Mouse (Mus musculus): ENCODE measurements at regions not wholly inside any gene's neighbourhood (a gene's known extent, or its start where the extent isn't known, plus 50 kb on each side); places are given as distances from the start of the nearest gene placed in this dataset.

DNA sequence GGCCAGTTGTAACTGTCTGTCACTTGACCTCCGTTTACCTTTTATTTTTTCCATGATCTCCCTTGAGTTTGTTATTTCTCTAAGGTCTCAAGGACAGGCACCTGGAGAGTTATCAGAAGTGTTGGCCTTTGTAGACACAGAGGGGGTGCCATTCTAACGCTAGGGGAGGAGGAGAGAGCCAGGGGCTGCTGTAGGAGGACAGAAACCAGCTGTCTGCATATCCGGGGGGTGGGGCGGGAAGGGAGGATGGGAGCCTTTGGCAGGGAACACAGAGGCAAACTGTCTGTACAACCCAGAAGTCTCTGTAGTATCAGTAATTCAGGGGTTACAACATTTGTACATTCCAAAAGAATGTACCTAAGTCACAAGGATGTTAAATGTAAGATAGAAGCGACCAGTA is 719.9 kb downstream of the Sorcs1 start:
- 28% methylated on average over 5 of the region's 5 CpGs for WGBS
- Histone ChIP-seq H3K9me3 (ENCODE audit: control insufficient read depth, low read length) (no peaks in the 10 kb centered on the region), H3K4me3 (ENCODE audit: low read length) (no peak overlapping the region), H3K4me1 (replicated peaks; ENCODE audit: control insufficient read depth, insufficient read depth, low read length) (no peaks in the 10 kb centered on the region; the same call in 1 of the 2 replicates), H3K27ac (ENCODE audit: low read length) (no peak overlapping the region), H3K36me3 (ENCODE audit: control insufficient read depth, insufficient read depth, low read length) (no peaks in the 10 kb centered on the region), H3K9ac (ENCODE audit: low read length) (no peak overlapping the region), H3K4me2 (ENCODE audit: low read depth, low read length) (no peak overlapping the region), H3K27me3 (ENCODE audit: control insufficient read depth, insufficient read depth, low read depth, low read length) (no peaks in the 10 kb centered on the region)
- peak; percentile 67; the same call in 1 of the 2 replicates for ATAC-seq (ENCODE audit: low read depth)

DNA sequence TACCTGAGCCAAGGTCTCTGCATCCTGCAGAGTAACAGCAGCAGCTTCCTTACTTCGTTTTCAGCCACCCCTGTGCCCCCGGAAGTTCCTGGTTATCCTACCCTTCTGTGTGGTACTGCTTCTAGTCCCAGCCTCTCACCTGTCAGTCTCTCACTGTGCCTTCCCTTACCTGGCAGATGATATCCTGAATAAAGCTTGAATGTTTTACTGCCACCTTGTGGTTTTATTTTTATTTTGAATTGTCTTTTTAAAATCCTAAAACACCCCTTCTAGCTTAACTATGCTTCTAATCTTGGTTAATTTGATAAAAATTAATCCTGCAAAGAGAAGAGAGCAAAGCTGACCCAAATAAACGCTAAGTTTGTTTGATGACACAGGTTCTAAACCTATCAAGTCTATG is 747.2 kb downstream of the Sorcs1 start:
- Histone ChIP-seq H3K9ac (ENCODE audit: low read length) (no peak overlapping the region), H3K27ac (ENCODE audit: low read length) (no peak overlapping the region), H3K4me1 (replicated peaks; ENCODE audit: control insufficient read depth, insufficient read depth, low read length) (no peaks in the 10 kb centered on the region), H3K4me2 (ENCODE audit: low read depth, low read length) (no peak overlapping the region), H3K27me3 (ENCODE audit: control insufficient read depth, insufficient read depth, low read depth, low read length) (no peaks in the 10 kb centered on the region), H3K9me3 (ENCODE audit: control insufficient read depth, low read length) (no peaks in the 10 kb centered on the region), H3K36me3 (ENCODE audit: control insufficient read depth, insufficient read depth, low read length) (no peaks in the 10 kb centered on the region), H3K4me3 (ENCODE audit: low read length) (no peak overlapping the region)
- no peak for ATAC-seq (ENCODE audit: low read depth)
- WGBS, result 34% methylated on average over 3 of the region's 3 CpGs

DNA sequence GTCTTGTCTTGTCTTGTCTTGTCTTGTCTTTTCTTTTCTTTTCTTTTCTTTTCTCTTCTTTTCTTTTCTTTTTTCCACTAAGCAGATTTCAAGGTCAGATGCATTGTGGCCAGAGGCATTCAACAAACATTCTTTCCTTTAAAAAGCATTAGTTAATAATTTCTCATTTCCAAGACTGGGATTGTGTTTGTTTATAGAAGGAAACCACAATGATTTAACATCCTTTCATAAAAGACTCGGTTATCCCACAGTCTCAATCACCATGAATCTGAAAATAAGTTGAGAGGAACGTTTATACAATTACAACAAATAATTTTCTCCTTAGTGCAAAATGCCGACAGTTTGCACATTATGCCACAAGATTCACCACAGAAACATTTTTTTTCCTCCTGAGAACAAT is 766.7 kb downstream of the Sorcs1 start:
- Histone ChIP-seq H3K9me3 (ENCODE audit: control insufficient read depth, low read length) (no peaks in the 10 kb centered on the region), H3K4me1 (replicated peaks; ENCODE audit: control insufficient read depth, insufficient read depth, low read length) (no peaks in the 10 kb centered on the region), H3K36me3 (ENCODE audit: control insufficient read depth, insufficient read depth, low read length) (no peaks in the 10 kb centered on the region), H3K27me3 (ENCODE audit: control insufficient read depth, insufficient read depth, low read depth, low read length) (no peaks in the 10 kb centered on the region), H3K4me2 (ENCODE audit: low read depth, low read length) (no peak overlapping the region), H3K9ac (ENCODE audit: low read length) (no peak overlapping the region), H3K4me3 (ENCODE audit: low read length) (no peak overlapping the region), H3K27ac (ENCODE audit: low read length) (no peak overlapping the region)
- WGBS, result 36% methylated on average over 3 of the region's 3 CpGs
- ATAC-seq (ENCODE audit: low read depth), result no peak

DNA sequence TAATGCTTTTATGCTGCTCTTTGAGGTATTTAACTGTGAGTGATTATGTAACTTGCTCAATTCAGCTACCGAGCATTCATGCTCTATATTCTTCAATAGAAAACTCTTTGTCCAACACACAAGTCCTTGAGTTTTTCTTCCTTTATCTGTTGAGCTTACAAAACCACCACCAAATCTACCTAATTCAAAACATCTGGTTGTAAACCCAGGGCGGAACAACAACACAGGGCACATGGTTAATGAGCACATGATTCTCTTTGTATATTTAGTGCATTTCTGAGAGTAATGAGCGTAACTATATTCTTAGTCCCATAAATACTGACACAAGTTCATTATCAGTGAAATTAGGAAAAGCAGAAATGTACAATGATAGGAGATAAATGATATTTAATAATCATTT is 798.2 kb downstream of the Sorcs1 start:
- Histone ChIP-seq H3K27ac (ENCODE audit: low read length) (no peak overlapping the region), H3K4me3 (ENCODE audit: low read length) (no peak overlapping the region), H3K9ac (ENCODE audit: low read length) (no peak overlapping the region), H3K4me2 (ENCODE audit: low read depth, low read length) (no peak overlapping the region), H3K27me3 (ENCODE audit: control insufficient read depth, insufficient read depth, low read depth, low read length) (no peaks in the 10 kb centered on the region), H3K36me3 (ENCODE audit: control insufficient read depth, insufficient read depth, low read length) (no peaks in the 10 kb centered on the region), H3K9me3 (ENCODE audit: control insufficient read depth, low read length) (no peaks in the 10 kb centered on the region), H3K4me1 (replicated peaks; ENCODE audit: control insufficient read depth, insufficient read depth, low read length) (no peaks in the 10 kb centered on the region)
- ATAC-seq (ENCODE audit: low read depth), result no peak
- 83% methylated on average over 3 of the region's 3 CpGs for WGBS

GRCm38 (mm10) chr19:49860761-49861160 is 817.7 kb downstream of the Sorcs1 start:
- H3K4me2 ChIP-seq (ENCODE audit: low read depth, low read length), result no peak overlapping the region
- H3K4me1 ChIP-seq (replicated peaks; ENCODE audit: control insufficient read depth, insufficient read depth, low read length), result no peaks in the 10 kb centered on the region
- H3K27ac ChIP-seq (ENCODE audit: low read length), result no peak overlapping the region
- H3K9ac ChIP-seq (ENCODE audit: low read length), result no peak overlapping the region
- WGBS, result 82% methylated on average over 7 of the region's 7 CpGs
- H3K27me3 ChIP-seq (ENCODE audit: control insufficient read depth, insufficient read depth, low read depth, low read length), result no peaks in the 10 kb centered on the region
- ATAC-seq (ENCODE audit: low read depth), result no peak
- H3K36me3 ChIP-seq (ENCODE audit: control insufficient read depth, insufficient read depth, low read length), result no peaks in the 10 kb centered on the region
- no peak overlapping the region for H3K4me3 ChIP-seq (ENCODE audit: low read length)
- no peaks in the 10 kb centered on the region for H3K9me3 ChIP-seq (ENCODE audit: control insufficient read depth, low read length)

DNA sequence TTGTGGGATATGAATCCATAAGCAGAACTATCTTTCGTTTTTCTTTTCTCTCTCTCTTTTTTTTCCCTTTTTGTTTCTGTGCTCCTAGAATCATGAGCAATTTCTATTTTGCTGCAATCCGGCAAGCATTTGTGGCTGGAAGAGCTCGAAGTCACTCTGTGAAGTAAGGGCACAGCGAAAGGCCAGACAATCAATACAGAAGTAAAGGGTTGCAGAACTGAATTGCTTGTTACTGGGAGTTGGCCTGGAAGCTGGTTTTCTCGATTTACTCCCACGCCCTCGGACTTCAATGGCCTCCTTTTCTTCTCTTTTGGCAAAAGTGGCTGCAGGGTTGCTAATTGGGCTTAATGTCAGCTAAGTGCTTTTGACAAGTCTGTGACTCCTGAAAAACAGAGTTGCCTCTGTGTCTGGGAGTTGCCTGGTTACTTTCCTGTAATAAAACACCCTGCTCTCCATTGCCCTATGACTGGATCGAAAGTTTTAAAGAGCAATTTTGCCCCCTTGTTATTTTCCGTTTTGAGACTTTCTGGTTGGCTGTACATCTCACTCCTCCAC is 822.9 kb downstream of the Sorcs1 start:
- H3K9ac ChIP-seq (ENCODE audit: low read length), result no peak overlapping the region
- H3K4me2 ChIP-seq (ENCODE audit: low read depth, low read length), result no peak overlapping the region
- no peak overlapping the region for H3K27ac ChIP-seq (ENCODE audit: low read length)
- no peak for ATAC-seq (ENCODE audit: low read depth)
- 66% methylated on average over 9 of the region's 9 CpGs for WGBS
- H3K27me3 ChIP-seq (ENCODE audit: control insufficient read depth, insufficient read depth, low read depth, low read length), result no peaks in the 10 kb centered on the region
- no peak overlapping the region for H3K4me3 ChIP-seq (ENCODE audit: low read length)
- H3K4me1 ChIP-seq (replicated peaks; ENCODE audit: control insufficient read depth, insufficient read depth, low read length), result no peaks in the 10 kb centered on the region
- no peaks in the 10 kb centered on the region for H3K9me3 ChIP-seq (ENCODE audit: control insufficient read depth, low read length)
- H3K36me3 ChIP-seq (ENCODE audit: control insufficient read depth, insufficient read depth, low read length), result no peaks in the 10 kb centered on the region

DNA sequence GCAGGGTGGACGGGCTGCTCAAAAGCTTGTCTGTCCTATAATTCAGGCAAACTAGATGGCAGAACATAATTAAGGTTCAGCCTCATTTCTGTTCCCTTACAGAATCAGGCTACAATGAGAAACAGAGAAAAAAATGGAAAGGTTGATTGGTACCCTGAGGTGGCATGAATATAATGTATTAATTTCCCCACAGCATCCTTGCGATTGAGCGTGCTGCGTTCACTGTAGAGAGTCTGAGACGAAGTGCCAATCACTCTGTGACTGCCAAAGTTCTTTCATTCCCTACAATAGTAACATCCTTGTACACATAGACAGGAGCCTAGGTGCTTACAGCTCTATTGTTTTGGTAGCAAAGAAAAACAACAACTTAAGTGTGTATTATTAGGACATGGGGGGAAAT is 836.5 kb downstream of the Sorcs1 start:
- H3K9me3 ChIP-seq (ENCODE audit: control insufficient read depth, low read length), result no peaks in the 10 kb centered on the region
- no peak overlapping the region for H3K4me3 ChIP-seq (ENCODE audit: low read length)
- 90% methylated on average over 5 of the region's 5 CpGs for WGBS
- H3K36me3 ChIP-seq (ENCODE audit: control insufficient read depth, insufficient read depth, low read length), result no peaks in the 10 kb centered on the region
- no peak overlapping the region for H3K27ac ChIP-seq (ENCODE audit: low read length)
- no peak for ATAC-seq (ENCODE audit: low read depth)
- no peaks in the 10 kb centered on the region for H3K4me1 ChIP-seq (replicated peaks; ENCODE audit: control insufficient read depth, insufficient read depth, low read length)
- H3K4me2 ChIP-seq (ENCODE audit: low read depth, low read length), result no peak overlapping the region
- no peak overlapping the region for H3K9ac ChIP-seq (ENCODE audit: low read length)
- no peaks in the 10 kb centered on the region for H3K27me3 ChIP-seq (ENCODE audit: control insufficient read depth, insufficient read depth, low read depth, low read length)

GRCm38 (mm10) chr19:49839153-49839911 is 839.1 kb downstream of the Sorcs1 start:
- 65% methylated on average over 2 of the region's 2 CpGs for WGBS
- Histone ChIP-seq H3K4me1 (replicated peaks; ENCODE audit: control insufficient read depth, insufficient read depth, low read length) (no peaks in the 10 kb centered on the region), H3K9me3 (ENCODE audit: control insufficient read depth, low read length) (no peaks in the 10 kb centered on the region), H3K9ac (ENCODE audit: low read length) (no peak overlapping the region), H3K27ac (ENCODE audit: low read length) (no peak overlapping the region), H3K36me3 (ENCODE audit: control insufficient read depth, insufficient read depth, low read length) (no peaks in the 10 kb centered on the region), H3K4me3 (ENCODE audit: low read length) (no peak overlapping the region), H3K27me3 (ENCODE audit: control insufficient read depth, insufficient read depth, low read depth, low read length) (no peaks in the 10 kb centered on the region), H3K4me2 (ENCODE audit: low read depth, low read length) (no peak overlapping the region)
- no peak for ATAC-seq (ENCODE audit: low read depth)

GRCm38 (mm10) chr19:49830918-49831317 is 847.5 kb downstream of the Sorcs1 start:
- H3K27me3 ChIP-seq (ENCODE audit: control insufficient read depth, insufficient read depth, low read depth, low read length), result no peaks in the 10 kb centered on the region
- H3K4me3 ChIP-seq (ENCODE audit: low read length), result no peak overlapping the region
- H3K4me1 ChIP-seq (replicated peaks; ENCODE audit: control insufficient read depth, insufficient read depth, low read length), result no peaks in the 10 kb centered on the region
- H3K9me3 ChIP-seq (ENCODE audit: control insufficient read depth, low read length), result no peaks in the 10 kb centered on the region
- H3K36me3 ChIP-seq (ENCODE audit: control insufficient read depth, insufficient read depth, low read length), result no peaks in the 10 kb centered on the region
- H3K9ac ChIP-seq (ENCODE audit: low read length), result no peak overlapping the region
- H3K27ac ChIP-seq (ENCODE audit: low read length), result no peak overlapping the region
- 12% methylated on average over 6 of the region's 6 CpGs for WGBS
- H3K4me2 ChIP-seq (ENCODE audit: low read depth, low read length), result no peak overlapping the region
- ATAC-seq (ENCODE audit: low read depth), result peak; percentile 54
